Mouse (Mus musculus) gastrocnemius, adult 8-10 months (tissue): ENCODE measurements around the gene Prkrip1. TPM values are rescaled to one million over a fixed set of nuclear protein-coding genes. Genes with fewer than 3 reads are reported as not detected.
"Not testable (repeated sequence)": the region's sequence is repeated elsewhere in the genome, so short reads cannot be mapped to it uniquely, and the experiment has no call there.

Experiments used
- DNase-seq, 2 experiments: peaks; one replicate each; pipeline ENCODE4 v3.0.0; 2022; ENCODE audit warnings: low spot score in 2 of 2
- total RNA-seq, 4 experiments: library from RNA; stranded (reverse); gene quantifications; 2 replicates each; pipeline ENCODE4 v1.2.4; 2022

Gene Prkrip1
- total RNA-seq, 4 experiments from 2014 or later: 17.0 to 18.9 (median 17.6) TPM

GRCm38 (mm10) chr5:136163807-136164474, 34.8 kb downstream of the Prkrip1 start:
- DNase-seq: no peak

GRCm38 (mm10) chr5:136160084-136160483, 38.7 kb downstream of the Prkrip1 start:
- peak; percentile 65 to 72 for DNase-seq

GRCm38 (mm10) chr5:136155399-136155798, 43.4 kb downstream of the Prkrip1 start:
- no peak for DNase-seq

- DNase-seq: no peak
These were observed 46.4 kb downstream of the Prkrip1 start for GRCm38 (mm10) chr5:136152365-136152764.

GRCm38 (mm10) chr5:136149134-136149576, 49.6 kb downstream of the Prkrip1 start:
- DNase-seq: not testable (repeated sequence)

- no peak for DNase-seq
These were observed 51.1 kb downstream of the Prkrip1 start for GRCm38 (mm10) chr5:136147704-136148103.

GRCm38 (mm10) chr5:136146936-136147335, 51.8 kb downstream of the Prkrip1 start:
- DNase-seq: no peak

GRCm38 (mm10) chr5:136144606-136145430, 53.9 kb downstream of the Prkrip1 start:
- DNase-seq: no peak

- DNase-seq: no peak
These were observed 55.5 kb downstream of the Prkrip1 start for GRCm38 (mm10) chr5:136143161-136143755.

GRCm38 (mm10) chr5:136142746-136143145, 56.0 kb downstream of the Prkrip1 start:
- no peak for DNase-seq

- DNase-seq: no peak
These were observed 58.7 kb downstream of the Prkrip1 start for GRCm38 (mm10) chr5:136140057-136140482.

- no peak for DNase-seq
These were observed 59.4 kb downstream of the Prkrip1 start for GRCm38 (mm10) chr5:136139393-136139792.

GRCm38 (mm10) chr5:136137658-136138274, 61.0 kb downstream of the Prkrip1 start:
- no peak for DNase-seq

GRCm38 (mm10) chr5:136136292-136136990, 62.3 kb downstream of the Prkrip1 start:
- DNase-seq: no peak

- DNase-seq: peak; percentile 92 to 96
These were observed 63.0 kb downstream of the Prkrip1 start, which contains the start of the genes Lrwd1 and Alkbh4 for GRCm38 (mm10) chr5:136135571-136136291. Gene Lrwd1 (minus strand): TSS chr5:136136074. Gene Alkbh4 (plus strand): TSS chr5:136136146.

Other genes starting within 250 kb of the Prkrip1 start
- gene Ssc4d, start 224.4 kb downstream of the Prkrip1 start, total RNA-seq: under 1 TPM in 3 of 4 experiments, not detected in 1; 0.29 to 0.65 (median 0.53) TPM
- not detected for gene Zp3, start 218.9 kb downstream of the Prkrip1 start, total RNA-seq
- 1 to 10 TPM; 6.4 to 7.8 (median 7.1) TPM for gene Dtx2, start 204.2 kb downstream of the Prkrip1 start, total RNA-seq
- gene Upk3b, start 160.5 kb downstream of the Prkrip1 start, total RNA-seq: not detected
- not detected for gene Upk3bl, start 144.5 kb downstream of the Prkrip1 start, total RNA-seq
- 10 to 100 TPM; 24.6 to 27.4 (median 26.7) TPM for gene Rasa4, start 115.0 kb downstream of the Prkrip1 start, total RNA-seq
- 10 to 100 TPM; 60.0 to 72.5 (median 60.7) TPM for gene Polr2j, start 82.3 kb downstream of the Prkrip1 start, total RNA-seq
- gene Lrwd1, start 62.9 kb downstream of the Prkrip1 start, total RNA-seq: 1 to 10 TPM; 4.1 to 5.7 (median 4.2) TPM
- 1 to 10 TPM; 3.4 to 6.1 (median 4.1) TPM for gene Alkbh4, start 62.8 kb downstream of the Prkrip1 start, total RNA-seq
- 1 to 10 TPM in 1 of 4 experiments, under 1 TPM in 3; 0.32 to 1.0 (median 0.45) TPM for gene Orai2, start 28.2 kb downstream of the Prkrip1 start, total RNA-seq
- 1 to 10 TPM; 2.1 to 2.8 (median 2.5) TPM for gene Sh2b2, start 47.6 kb upstream of the Prkrip1 start, total RNA-seq